Mouse (Mus musculus) testis, adult 2 months (tissue): ENCODE results near the gene Pik3c2g. TPM values are rescaled to one million over a fixed set of nuclear protein-coding genes. Genes with fewer than 3 reads are reported as not detected.

Experiments
- H3K27ac ChIP-seq: fragments of 200-500 bp; 2 replicates; pipeline ENCODE4 v1.5.1; 2012; ENCODE audit warnings: low read depth, low read length; ENCODE audit not compliant: control insufficient read depth, insufficient read depth
- H3K27me3 ChIP-seq: fragments of 200-500 bp; 2 replicates; pipeline ENCODE4 v1.6.1; 2012; ENCODE audit warnings: mild to moderate bottlenecking, low read length, moderate library complexity; ENCODE audit not compliant: control insufficient read depth, insufficient read depth
- H3K36me3 ChIP-seq: fragments of 200-500 bp; 2 replicates; pipeline ENCODE4 v1.6.1; 2012; ENCODE audit warnings: mild to moderate bottlenecking, low read length; ENCODE audit not compliant: control insufficient read depth, insufficient read depth
- H3K4me1 ChIP-seq: fragments of 200-500 bp; 2 replicates; pipeline ENCODE4 v1.6.1; 2012; ENCODE audit warnings: low read length; ENCODE audit not compliant: control insufficient read depth, insufficient read depth
- H3K4me3 ChIP-seq: fragments of 200-500 bp; 2 replicates; pipeline ENCODE4 v1.5.1; 2012; ENCODE audit warnings: low read depth, mild to moderate bottlenecking, low read length, moderate library complexity, mixed read lengths; ENCODE audit not compliant: control insufficient read depth
- CTCF ChIP-seq: fragments of 200-500 bp; IDR thresholded peaks from 2 replicates; pipeline ENCODE4 v1.5.1; 2012; ENCODE audit warnings: low read depth, mild to moderate bottlenecking, inconsistent platforms, low read length, moderate library complexity; ENCODE audit not compliant: control insufficient read depth, insufficient read depth, insufficient replicate concordance
- POLR2A ChIP-seq: fragments of 200-500 bp; IDR thresholded peaks from 2 replicates; pipeline ENCODE4 v1.6.1; 2012; ENCODE audit warnings: low read depth, mild to moderate bottlenecking, inconsistent platforms, low read length, moderate library complexity; ENCODE audit not compliant: control insufficient read depth
- polyA plus RNA-seq: library from polyadenylated mRNA; depleted of rRNA; stranded (reverse); fragments of >200 nt; gene quantifications from 2 replicates; pipeline ENCODE4 v1.2.3, GENCODE M21; 2012

The Pik3c2g gene
- polyA plus RNA-seq, 1 experiment: 0.35 TPM

DNA sequence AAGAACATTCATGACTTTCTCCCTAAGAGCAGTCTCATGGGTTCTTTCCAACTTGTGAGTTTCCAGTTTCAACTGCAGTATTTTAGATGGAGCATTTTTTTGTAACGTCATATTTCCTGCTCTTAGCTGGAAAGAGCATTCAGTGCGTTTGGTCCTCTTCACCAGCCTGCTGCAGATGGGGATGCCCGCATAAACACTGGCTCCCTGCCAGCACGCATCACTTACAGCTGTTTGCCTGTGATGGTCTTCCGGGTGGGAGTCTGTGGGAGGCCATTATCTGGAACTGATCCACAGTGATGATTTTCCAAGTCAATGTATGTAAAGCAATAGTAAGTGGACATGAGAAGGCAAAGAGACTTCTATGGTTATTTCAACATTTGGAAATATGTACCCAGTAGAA lies 151.3 kb downstream of the Pik3c2g start:
- TF ChIP-seq POLR2A (no peak), CTCF (no peak)
- Histone ChIP-seq H3K36me3 (no peaks in the 10 kb centered on the region), H3K27me3 (no peaks in the 10 kb centered on the region), H3K4me3 (no peak overlapping the region), H3K4me1 (no peaks in the 10 kb centered on the region), H3K27ac (no peak overlapping the region)

DNA sequence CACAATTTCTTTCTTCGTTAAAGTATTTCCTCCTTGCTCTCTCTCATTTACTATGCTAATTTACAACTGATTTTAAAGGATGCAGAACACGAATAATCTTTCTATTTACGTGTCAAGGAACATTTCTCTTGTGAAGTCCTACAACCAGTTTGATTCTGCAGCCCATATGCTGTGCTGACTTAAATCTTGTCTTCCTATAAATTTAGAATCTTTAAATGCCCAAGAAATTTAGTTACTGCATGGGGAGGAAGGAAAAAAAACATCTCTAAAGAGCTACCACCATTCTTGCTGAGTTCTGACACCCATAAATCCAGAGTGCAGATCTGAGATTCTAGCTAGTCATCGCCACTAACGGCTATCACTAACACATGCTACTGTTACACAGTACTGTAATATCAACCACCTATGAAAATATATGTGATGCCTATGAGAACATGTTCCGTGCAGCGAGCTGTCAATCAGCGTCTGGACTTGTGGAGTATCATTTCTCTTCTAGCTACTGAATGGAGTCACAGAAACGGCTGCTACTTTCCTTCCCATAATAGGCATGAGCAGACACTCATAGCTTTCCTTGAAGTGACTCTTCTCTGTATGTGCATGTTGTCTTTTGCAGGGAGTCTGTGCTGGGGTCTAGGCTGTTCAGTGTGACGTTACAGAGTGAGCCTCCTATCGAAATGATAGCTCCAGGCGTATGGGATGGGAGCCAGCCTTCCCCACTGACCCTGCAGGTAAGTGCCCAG lies 155.8 kb downstream of the Pik3c2g start:
- no peaks in the 10 kb centered on the region for H3K36me3 ChIP-seq
- H3K27ac ChIP-seq: no peak overlapping the region
- no peak for TF ChIP-seq CTCF
- no peak for TF ChIP-seq POLR2A
- H3K4me1 ChIP-seq: no peaks in the 10 kb centered on the region
- no peak overlapping the region for H3K4me3 ChIP-seq
- H3K27me3 ChIP-seq: no peaks in the 10 kb centered on the region

DNA sequence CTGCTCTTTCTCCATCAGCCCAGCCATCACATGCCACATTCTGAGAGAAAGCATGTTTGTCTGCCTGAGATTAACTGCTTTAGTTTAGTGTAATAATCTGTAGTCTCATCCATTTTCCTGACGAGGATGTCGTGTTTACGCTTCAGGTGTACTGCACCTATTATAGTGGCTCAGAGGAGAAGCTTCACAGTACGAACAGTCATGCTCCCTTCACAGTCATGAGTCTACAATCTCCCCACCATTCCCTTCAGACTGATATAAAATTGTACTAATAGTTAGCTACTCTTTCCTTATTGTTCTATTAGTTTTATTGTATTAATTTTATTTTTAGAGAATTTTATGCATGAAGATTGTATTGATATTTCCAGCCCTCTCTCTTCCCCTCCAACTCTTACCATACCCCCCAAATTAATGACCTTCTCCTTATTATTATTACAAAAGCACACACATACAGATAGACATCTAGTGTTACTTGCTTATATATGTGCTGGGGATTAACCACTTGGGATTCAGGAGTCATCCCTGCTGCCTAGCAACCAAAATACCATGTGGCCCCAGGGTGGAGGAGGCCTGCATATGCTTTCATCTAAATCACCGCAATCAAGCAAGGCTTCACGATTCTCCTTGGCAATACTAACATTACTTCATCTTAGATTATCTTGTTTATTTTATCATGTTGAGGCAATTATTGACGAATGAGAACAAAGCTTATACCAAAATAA lies 159.9 kb downstream of the Pik3c2g start:
- Histone ChIP-seq H3K36me3 (no peaks in the 10 kb centered on the region), H3K4me3 (no peak overlapping the region), H3K27ac (no peak overlapping the region), H3K27me3 (no peaks in the 10 kb centered on the region), H3K4me1 (no peaks in the 10 kb centered on the region)
- no peak for TF ChIP-seq POLR2A
- TF ChIP-seq CTCF: no peak

GRCm38 (mm10) chr6:139748091-139748771 lies 161.2 kb downstream of the Pik3c2g start:
- no peak for TF ChIP-seq POLR2A
- no peak for TF ChIP-seq CTCF
- H3K4me1 ChIP-seq: no peaks in the 10 kb centered on the region
- H3K36me3 ChIP-seq: no peaks in the 10 kb centered on the region
- H3K27me3 ChIP-seq: no peaks in the 10 kb centered on the region
- no peak overlapping the region for H3K27ac ChIP-seq
- H3K4me3 ChIP-seq: no peak overlapping the region

- no peaks in the 10 kb centered on the region for H3K36me3 ChIP-seq
- H3K4me1 ChIP-seq: no peaks in the 10 kb centered on the region
- no peaks in the 10 kb centered on the region for H3K27me3 ChIP-seq
- H3K4me3 ChIP-seq: no peak overlapping the region
- no peak overlapping the region for H3K27ac ChIP-seq
- TF ChIP-seq POLR2A (no peak), CTCF (no peak)
These were observed 163.6 kb downstream of the Pik3c2g start for GRCm38 (mm10) chr6:139750599-139750998.

DNA sequence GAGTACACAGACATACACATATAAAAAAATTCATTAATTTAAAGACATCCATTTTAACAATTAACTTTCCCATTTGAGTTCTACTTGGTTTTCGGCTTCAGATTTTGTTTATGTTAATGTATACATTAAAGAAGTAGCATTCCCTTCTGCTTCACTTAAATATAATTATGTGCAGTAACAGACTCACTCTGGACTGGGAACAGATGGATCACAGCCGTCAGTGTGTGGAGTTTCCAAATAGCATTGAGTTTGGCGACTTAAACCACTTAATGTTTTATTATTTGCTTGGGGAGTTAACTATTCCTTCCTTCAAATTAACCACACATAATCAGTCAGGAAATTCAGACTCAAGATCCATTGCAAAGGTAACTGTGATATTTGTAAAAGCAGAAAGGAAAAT lies 164.0 kb downstream of the Pik3c2g start:
- TF ChIP-seq POLR2A (no peak), CTCF (no peak)
- H3K4me3 ChIP-seq: no peak overlapping the region
- H3K36me3 ChIP-seq: no peaks in the 10 kb centered on the region
- no peaks in the 10 kb centered on the region for H3K4me1 ChIP-seq
- H3K27ac ChIP-seq: no peak overlapping the region
- H3K27me3 ChIP-seq: no peaks in the 10 kb centered on the region

DNA sequence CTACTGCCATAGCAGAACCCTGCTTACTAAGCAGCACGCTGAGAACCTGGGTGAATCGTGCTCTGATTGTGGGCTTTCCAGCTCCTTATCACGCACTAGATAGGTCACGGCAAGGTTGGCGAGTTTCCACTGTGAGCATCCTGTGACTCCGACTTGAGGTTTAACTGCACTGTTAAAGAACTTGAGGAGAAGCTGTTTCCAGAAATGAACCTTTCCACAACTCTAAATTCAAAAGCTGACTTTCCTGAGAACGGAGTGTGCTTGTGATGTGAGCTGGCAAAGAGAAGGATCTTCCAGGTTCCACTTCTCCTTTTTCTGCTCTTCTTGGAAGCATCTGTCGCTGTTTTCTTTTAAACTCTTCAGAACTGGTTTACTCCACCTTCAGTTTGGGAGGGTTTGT lies 170.9 kb downstream of the Pik3c2g start:
- Histone ChIP-seq H3K27me3 (no peaks in the 10 kb centered on the region), H3K27ac (no peak overlapping the region), H3K4me3 (no peak overlapping the region), H3K36me3 (no peaks in the 10 kb centered on the region), H3K4me1 (no peaks in the 10 kb centered on the region)
- no peak for TF ChIP-seq POLR2A
- no peak for TF ChIP-seq CTCF
